Mouse (Mus musculus) liver, embryonic 13.5 days (tissue): ENCODE measurements at regions not wholly inside any gene's neighbourhood (a gene's known extent, or its start where the extent isn't known, plus 50 kb on each side); places are given as distances from the start of the nearest gene placed in this dataset.

ENCODE experiments used
- ATAC-seq: fragments of 200-750 bp; cut with Nextera tagmentation; 2 replicates; pipeline ENCODE4 v1.8.0; 2017; ENCODE audit warnings: low read depth, mild to moderate bottlenecking, moderate number of reproducible peaks, moderate library complexity
- DNase-seq: peaks from one replicate; pipeline ENCODE4 v3.0.0; 2022
- H3K27ac ChIP-seq: fragments of 300-500 bp; sonication (generic); 2 replicates; pipeline ENCODE4 v1.5.1; 2015; ENCODE audit warnings: moderate library complexity, mild to moderate bottlenecking, inconsistent platforms
- H3K27me3 ChIP-seq: fragments of 300-500 bp; sonication (generic); 2 replicates; pipeline ENCODE4 v1.6.1; 2015; ENCODE audit warnings: mild to moderate bottlenecking, inconsistent platforms
- H3K36me3 ChIP-seq: fragments of 300-500 bp; sonication (generic); 2 replicates; pipeline ENCODE4 v1.6.1; 2015; ENCODE audit warnings: mild to moderate bottlenecking, inconsistent platforms
- H3K4me1 ChIP-seq: fragments of 300-500 bp; sonication (generic); replicated peaks from 2 replicates; pipeline ENCODE4 v1.6.1; 2015; ENCODE audit warnings: inconsistent platforms
- H3K4me2 ChIP-seq: fragments of 300-500 bp; sonication (generic); 2 replicates; pipeline ENCODE4 v1.6.1; 2015; ENCODE audit warnings: inconsistent platforms, mild to moderate bottlenecking, moderate library complexity
- H3K4me3 ChIP-seq: fragments of 300-500 bp; sonication (generic); replicated peaks from 2 replicates; pipeline ENCODE4 v1.5.1; 2015; ENCODE audit warnings: mild to moderate bottlenecking, inconsistent platforms
- H3K9ac ChIP-seq: fragments of 300-500 bp; sonication (generic); 2 replicates; pipeline ENCODE4 v1.6.1; 2015; ENCODE audit warnings: mild to moderate bottlenecking, inconsistent platforms
- H3K9me3 ChIP-seq: fragments of 300-500 bp; sonication (generic); replicated peaks from 2 replicates; pipeline ENCODE4 v1.6.1; 2016; ENCODE audit warnings: inconsistent platforms
- WGBS: fragments of 180-500 bp; shearing (Covaris S2); methylation state at CpG from one replicate; pipeline ENCODE4 v1.1.7; 2015; ENCODE audit not compliant: insufficient replicate concordance; 5-methylcytosine and 5-hydroxymethylcytosine counted together

GRCm38 (mm10) chr8:67328439-67328838 is 195.2 kb upstream of the Nat3 start:
- H3K9me3 ChIP-seq, result no peaks in the 10 kb centered on the region
- DNase-seq (no peak), ATAC-seq (no peak)
- H3K4me2 ChIP-seq, result no peak overlapping the region
- H3K36me3 ChIP-seq, result no peaks in the 10 kb centered on the region
- no peak overlapping the region for H3K4me3 ChIP-seq
- H3K27me3 ChIP-seq, result no peaks in the 10 kb centered on the region
- H3K9ac ChIP-seq, result no peak overlapping the region
- no peaks in the 10 kb centered on the region for H3K4me1 ChIP-seq
- no peak overlapping the region for H3K27ac ChIP-seq
- 40% methylated on average over 2 of the region's 2 CpGs for WGBS

- Histone ChIP-seq H3K36me3 (no peaks in the 10 kb centered on the region), H3K9ac (no peak overlapping the region), H3K4me1 (no peaks in the 10 kb centered on the region), H3K4me3 (no peak overlapping the region), H3K4me2 (no peak overlapping the region), H3K27me3 (no peaks in the 10 kb centered on the region), H3K27ac (no peak overlapping the region), H3K9me3 (peaks cover 8% of the 10 kb centered on the region; the same call in 1 of the 2 replicates)
- WGBS, result 43% methylated on average over 1 of the region's 1 CpGs
- DNase-seq, result no peak
- ATAC-seq, result no peak
These were observed 146.6 kb upstream of the Nat3 start for GRCm38 (mm10) chr8:67377061-67377460.

GRCm38 (mm10) chr8:67405947-67406346 is 117.7 kb upstream of the Nat3 start:
- Histone ChIP-seq H3K27me3 (no peaks in the 10 kb centered on the region), H3K4me3 (no peak overlapping the region), H3K9me3 (no peaks in the 10 kb centered on the region), H3K27ac (no peak overlapping the region), H3K4me2 (no peak overlapping the region), H3K4me1 (no peaks in the 10 kb centered on the region), H3K9ac (no peak overlapping the region), H3K36me3 (no peaks in the 10 kb centered on the region)
- DNase-seq, result no peak
- WGBS, result 40% methylated on average over 10 of the region's 10 CpGs
- no peak for ATAC-seq

GRCm38 (mm10) chr8:67414826-67415225 is 108.8 kb upstream of the Nat3 start:
- Histone ChIP-seq H3K27me3 (no peaks in the 10 kb centered on the region), H3K27ac (no peak overlapping the region), H3K36me3 (no peaks in the 10 kb centered on the region), H3K4me3 (no peak overlapping the region), H3K4me1 (no peaks in the 10 kb centered on the region), H3K4me2 (no peak overlapping the region), H3K9ac (no peak overlapping the region), H3K9me3 (no peaks in the 10 kb centered on the region)
- no peak for ATAC-seq
- no peak for DNase-seq

- H3K9ac ChIP-seq, result no peak overlapping the region
- ATAC-seq (no peak), DNase-seq (no peak)
- no peak overlapping the region for H3K27ac ChIP-seq
- H3K4me2 ChIP-seq, result no peak overlapping the region
- no peak overlapping the region for H3K4me3 ChIP-seq
- 59% methylated on average over 2 of the region's 2 CpGs for WGBS
- H3K4me1 ChIP-seq, result no peaks in the 10 kb centered on the region
- H3K27me3 ChIP-seq, result no peaks in the 10 kb centered on the region
- no peaks in the 10 kb centered on the region for H3K36me3 ChIP-seq
- no peaks in the 10 kb centered on the region for H3K9me3 ChIP-seq
These were observed 101.1 kb upstream of the Nat3 start for GRCm38 (mm10) chr8:67422521-67422920.
